Mouse (Mus musculus): Measurements from ENCODE around the gene Cirbp.

The Cirbp gene

DNA sequence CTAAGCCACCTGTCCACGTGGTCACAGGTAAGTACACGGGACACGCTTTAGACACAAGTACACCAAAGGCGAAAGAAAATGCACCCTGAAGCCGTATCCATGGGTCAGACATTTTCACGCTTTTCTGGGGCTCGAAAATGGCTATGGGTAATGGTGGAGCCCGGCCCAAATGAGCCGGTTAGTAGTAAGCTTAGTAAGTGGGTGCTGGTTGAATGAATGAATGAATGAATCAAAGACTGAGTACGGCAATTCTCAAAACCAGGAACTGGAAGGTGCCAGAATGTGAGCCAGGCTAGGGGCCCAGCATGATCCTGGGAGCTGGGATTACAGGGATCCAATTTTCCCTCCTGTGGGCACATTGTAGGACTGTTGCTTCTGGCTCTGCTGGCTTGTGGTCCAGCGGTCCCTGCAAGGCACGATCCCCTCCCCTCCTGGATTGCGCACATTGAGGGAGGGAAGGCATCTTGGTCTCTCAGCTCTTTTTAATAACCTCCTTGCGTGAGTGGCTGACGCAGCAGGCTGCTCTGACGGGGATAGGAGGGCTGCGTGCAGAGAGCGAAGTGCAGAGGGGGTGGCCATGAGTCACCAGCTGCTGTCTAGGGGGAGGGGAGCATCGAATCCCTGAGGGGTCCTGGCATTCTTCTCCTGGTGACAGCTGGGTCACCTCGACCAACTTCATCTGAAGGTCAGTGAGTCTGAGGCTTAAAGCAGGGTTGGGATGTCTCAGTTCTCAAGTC is at the start of gene Cirbp:
TSS of gene Cirbp (plus strand) at position 594 of the 737 bp plus-strand sequence.
- peak; percentile 9 to 48 for DNase-seq

DNA sequence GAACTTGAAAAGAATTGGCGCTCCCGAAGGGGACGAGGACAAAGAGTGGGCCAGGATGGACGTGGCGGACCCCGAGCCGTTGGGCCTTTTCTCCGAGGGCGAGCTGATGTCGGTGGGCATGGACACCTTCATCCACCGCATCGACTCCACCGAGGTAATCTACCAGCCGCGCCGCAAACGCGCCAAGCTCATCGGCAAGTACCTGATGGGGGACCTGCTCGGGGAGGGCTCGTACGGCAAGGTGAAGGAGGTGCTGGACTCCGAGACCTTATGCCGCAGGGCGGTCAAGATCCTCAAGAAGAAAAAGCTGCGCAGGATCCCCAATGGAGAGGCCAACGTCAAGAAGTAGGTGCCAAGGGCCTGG is 49.2 kb upstream of the Cirbp start:
- DNase-seq = peak; percentile 33 to 55

DNA sequence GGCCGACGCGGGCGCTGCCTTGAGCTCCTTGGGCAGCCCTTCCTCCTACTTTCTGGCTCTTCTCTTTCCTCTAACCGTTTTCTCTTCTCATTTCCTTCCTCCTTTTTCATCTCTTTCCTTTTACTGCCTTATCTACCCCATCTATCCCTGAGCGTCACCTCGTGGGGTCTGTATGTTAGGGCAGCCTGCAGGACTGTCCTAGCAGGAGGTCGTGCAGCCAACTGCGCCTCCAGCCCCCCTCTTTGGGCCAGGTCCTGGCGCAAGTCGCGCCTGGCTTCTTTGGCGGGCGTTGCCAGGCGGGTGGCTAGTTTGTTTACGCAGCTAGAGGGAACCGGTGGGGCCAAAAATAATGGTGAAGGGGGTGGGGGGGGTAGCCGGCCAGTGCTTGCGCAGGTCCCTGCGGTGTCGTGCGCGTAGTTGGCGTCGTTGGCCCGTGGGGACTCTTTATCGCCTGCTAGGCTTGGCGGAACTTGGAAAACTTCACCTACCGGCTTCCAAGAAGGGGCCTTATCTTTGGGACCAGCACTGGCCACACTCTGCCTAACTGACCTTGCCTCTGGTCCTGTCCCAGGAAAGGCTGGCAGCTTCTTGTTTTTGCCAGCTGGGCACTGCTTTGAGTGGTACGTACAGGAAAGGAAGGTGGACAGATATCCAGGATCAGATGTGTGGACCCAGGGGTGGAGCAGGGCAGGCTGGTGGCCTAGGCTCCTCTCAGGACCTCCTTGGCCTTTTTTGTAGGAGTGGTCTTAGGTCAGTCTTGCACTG is 48.7 kb upstream of the Cirbp start:
- DNase-seq = peak in 1 of 2 experiments; percentile 37

DNA sequence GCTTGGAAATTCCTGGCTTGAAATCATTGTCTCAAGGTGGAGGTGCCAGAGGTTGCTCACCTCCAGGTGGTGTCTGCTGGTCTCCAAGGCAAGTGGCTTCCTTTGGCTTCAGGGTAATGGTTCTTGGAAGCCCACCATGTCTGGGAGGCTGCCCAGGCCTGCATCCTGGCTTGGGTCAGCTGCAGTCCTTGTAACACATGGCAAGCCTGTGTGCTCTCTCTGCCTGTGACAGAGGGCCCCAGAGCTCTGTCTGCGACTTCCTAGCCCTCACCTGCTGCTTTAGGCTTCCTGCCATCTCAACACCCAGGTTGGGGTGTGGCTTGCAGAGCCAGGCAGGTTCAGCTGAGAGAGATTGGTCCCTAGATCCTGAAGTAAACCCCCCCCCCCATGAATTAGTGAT is 48.0 kb upstream of the Cirbp start:
- peak in 1 of 2 experiments; percentile 48 for DNase-seq

DNA sequence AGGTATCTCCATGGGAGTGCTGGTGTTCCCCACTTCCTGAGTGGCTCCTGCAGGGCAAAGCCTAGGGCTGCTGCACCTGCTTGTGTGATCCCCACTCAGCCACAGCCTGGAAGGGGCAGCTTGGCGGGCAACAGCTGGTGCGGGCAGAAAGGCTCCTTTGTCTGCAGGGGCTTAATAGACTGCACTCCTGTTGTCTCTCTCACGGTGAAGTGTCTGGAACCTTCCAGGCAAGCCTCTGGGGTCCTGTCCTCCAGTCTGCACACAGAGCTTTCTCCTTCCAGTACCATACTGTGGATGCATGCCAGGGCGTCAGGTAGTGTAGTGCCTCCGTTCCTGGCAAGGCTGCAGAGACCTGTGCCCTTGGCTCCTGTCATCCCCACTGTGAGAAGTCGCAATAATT is 47.2 kb upstream of the Cirbp start:
- DNase-seq = peak in 1 of 2 experiments; percentile 26

DNA sequence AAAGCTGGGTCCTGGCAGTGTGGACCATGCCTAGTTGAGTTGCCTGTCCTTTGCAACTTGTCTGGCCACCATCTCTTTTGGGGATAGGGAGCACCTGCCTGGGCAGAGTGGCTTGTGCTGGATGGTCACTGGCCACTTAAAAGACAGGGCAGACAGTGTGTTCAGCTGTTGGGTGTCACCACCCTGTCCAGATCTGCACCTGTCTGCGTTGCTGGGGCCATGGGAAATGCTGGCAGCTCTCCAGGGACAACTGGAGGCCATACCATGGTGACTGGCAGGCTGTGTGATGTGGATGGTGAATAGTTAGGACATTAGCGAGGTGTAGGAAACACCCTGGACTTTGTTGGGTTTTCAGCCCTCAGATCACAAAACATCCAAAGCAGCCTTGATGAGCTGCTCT is 45.6 kb upstream of the Cirbp start:
- DNase-seq = no peak

DNA sequence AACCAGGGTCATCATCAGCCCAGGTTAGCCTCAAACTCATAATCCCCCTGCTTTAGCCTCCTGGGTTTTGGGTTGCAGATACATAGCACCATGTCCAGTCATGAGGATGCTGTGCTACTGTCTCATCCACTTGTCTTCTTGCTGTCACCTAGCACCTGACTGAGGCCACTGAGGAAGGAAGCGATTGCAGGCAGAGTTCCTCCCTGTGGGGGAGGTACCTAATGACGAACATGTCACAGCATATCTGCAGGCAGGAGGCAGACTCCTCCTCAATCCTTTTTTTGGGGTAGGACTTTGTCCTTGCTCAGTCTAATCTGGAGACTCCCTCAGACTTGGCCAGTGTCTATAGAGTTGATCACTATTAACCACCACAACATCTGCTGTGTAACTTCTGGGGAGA is 44.1 kb upstream of the Cirbp start:
- no peak for DNase-seq

DNA sequence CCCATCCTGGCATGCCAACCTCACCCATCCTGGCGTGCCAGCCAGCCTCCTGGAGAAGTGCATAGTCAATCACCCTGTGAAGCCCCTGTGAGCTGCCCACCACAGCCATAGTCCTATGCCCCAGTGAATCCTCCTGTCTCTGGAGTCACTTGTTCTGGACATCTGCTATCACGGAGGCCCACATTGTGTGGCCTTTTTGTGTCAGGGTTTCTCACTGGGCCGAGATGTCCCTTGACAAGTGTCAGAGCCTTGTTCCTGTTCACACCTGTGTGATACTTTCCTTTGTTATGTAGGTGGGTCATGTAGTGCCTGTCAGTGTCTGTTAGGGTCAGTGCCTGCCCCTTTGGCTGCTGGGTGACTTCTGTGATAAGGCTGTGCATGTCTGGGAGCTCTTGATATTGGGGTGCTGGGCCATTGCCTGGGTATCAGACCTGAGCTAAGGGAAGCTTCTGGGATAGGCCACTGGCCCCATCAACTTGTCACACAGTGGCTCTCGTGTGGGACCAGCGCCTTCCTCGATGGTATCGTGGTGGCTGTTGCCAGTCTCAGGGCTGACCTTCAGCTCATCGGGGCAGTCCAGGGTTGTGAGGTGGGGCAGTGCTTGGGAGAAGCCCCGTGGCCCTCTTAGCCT is 41.7 kb upstream of the Cirbp start:
- no peak for DNase-seq

DNA sequence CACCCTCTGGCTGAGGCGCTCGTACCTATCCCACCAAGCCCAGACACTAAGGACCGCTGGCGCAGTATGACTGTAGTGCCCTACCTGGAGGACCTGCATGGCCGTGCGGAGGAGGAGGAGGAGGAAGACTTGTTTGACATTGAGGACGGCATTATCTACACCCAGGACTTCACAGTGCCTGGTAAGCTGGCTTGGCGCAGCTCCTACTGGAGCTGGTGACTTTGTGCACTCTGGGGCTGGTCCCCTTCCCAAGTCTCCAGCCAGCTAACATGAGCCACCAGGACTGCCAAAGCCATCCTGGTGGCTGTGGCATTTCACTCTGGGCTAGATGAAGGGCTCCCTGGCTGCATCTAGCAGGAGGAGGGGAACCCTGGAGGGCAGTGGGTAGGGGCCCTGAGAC is 37.9 kb upstream of the Cirbp start:
- DNase-seq = no peak

DNA sequence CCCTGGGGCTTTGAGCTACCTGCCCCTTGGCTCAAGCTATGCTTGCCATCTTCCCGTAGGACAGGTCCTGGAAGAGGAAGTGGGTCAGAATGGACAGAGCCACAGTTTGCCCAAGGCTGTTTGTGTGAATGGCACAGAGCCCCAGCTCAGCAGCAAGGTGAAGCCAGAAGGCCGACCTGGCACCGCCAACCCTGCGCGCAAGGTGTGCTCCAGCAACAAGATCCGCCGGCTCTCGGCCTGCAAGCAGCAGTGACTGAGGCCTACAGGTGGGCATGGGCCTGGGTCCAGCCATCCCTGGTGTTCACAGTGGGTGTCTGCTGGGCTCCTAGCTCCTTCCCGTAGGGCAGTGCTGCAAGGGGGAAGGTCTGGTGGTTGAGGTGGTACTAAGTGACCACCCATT is 35.9 kb upstream of the Cirbp start:
- DNase-seq = no peak

DNA sequence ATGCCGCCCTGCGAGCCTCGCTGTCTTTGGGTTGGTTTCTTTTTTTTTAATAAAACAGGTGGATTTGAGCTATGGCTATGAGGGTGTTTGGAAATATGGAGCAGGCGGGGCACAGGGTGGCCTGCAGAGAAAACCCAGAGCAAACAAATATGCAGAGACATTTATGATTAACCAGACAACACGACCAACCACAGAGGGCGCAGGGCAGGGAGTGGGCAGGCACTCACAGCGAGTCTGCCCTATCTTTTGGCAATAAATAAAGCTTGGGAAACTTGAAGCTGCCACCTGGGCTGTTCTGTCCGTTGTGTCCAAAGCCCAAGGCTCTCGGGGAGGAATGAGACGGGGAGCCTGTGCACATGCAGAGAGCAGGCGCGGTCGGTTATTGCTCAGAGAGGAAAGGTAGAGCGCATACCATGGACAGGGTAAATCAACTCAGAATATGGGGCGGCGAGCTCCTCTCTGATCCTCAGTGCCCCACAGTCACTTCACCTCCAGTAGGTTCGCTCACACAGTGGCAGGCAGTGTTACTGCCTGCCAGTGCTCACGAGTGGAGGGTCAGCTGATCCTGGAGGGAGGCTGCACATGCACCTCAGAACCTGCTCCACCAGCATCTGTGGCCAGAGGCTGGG is 35.3 kb upstream of the Cirbp start:
- no peak for DNase-seq

DNA sequence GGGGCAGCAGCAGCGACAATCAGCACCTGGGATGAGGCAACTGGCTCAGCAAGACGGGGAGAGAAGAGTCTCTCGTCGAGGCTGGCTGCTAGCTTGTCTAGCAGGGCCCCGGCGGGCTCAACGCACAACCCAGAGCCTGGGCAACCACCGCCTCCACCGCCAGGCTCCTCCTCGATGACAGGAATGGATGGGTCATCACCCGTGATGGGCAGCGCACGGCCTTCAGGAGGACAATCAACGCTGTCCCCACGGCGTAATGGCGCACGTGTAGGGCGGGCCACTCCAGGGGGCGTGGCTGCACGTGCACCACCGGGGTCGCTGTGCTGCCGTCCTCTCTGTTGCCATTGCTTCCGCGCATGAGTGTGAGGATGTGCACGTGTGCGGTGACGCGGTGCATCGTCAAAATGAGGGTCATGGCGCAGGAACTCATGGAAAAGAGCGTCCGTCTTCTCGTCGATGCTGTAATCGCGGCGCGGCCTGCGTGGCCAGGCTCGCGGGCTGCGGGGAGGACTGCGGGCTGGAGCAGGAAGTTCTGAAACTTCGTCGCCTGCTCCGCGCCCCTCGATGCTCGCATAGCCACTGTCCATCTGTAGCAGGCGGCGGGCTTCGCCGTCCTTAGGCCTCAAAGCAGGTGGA is 34.4 kb upstream of the Cirbp start:
- peak in 1 of 2 experiments; percentile 28 for DNase-seq

DNA sequence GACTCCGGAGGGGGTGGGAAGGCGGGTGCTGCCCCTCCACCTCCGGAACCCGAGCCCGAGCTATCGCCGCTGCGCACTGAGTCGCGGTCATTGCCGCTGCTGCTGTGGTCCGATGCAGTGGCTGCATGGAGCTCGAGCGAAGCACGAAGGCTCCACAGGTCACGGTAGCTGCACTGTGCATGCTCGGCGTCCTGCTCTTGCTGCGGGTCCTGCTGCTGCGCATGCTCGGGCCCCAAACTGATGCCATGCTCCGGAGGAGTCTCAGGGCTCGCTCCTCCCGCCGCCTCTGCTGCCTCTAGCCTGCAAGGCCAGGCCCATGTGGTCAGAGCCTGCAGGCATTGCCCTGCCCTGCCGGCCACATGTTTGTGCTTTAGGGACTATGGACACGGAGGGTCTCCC is 33.8 kb upstream of the Cirbp start:
- no peak for DNase-seq

DNA sequence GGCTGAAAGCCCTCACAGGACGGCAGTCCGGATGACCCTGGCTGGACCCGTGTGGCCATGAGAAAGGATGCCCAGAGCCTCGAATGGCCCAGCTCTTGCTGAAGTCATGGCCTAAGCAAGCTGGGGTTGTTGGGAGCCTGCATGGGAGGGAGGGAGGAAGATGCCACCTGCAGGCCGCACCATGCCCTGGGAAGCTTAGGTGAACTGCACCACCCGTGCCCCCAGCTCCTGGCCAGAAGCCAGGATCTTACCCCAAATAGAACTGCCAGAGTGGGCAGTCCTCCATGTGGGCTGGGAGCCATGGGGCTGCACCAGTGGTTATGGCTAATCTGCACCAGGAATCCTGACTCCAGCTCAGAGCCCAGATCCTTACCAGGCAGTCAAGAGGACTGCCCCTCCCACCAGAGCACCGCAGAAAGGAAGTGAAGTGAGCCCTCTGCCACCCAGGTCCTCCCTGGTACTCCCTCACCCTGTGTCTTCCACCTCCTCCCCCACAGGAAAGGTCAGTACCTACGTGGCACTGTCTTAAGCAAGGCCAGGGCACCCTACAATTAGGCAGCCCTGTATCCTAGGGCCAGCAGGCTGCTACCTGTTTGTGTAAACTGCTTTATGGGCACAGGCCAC is 32.4 kb upstream of the Cirbp start:
- peak in 1 of 2 experiments; percentile 47 for DNase-seq

DNA sequence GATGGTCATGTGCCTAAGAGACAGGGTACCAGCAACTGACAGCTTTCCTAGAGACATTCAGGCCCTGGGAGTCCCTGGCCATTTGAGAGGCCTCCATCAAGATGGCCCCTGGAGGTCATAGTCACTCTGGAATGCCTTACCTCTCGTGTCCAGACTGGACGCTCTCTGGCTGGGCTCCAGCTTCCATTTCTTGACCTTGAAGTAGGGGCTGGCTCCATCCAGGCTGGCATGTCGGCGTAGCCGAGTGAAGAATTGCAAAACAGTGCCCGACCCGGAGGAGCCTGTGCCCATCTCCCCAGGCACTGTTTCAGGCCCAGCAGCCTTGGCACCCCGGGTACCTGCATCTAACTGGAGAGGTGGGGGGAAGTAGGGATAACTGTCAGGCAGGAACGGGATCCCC is 31.4 kb upstream of the Cirbp start:
- DNase-seq = no peak

DNA sequence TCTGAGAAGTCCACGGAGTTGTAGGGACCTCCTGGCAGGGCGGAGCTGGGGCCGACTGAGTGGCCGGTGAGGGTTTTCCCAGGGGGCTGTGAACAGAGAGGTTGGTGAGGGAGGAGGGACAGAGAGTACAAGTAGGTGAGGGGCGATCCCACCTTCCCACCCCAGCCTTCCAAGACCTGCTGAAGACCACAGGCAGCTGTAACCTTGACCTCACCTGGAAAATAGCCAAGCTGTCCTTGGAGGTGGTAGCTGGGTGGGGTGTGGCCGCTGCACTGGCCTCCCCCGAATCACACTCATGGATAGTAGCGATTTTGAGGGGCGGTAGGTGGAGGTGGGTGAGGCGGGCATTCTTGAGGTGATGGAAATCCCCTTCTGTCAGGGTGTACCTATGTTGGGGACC is 30.6 kb upstream of the Cirbp start:
- DNase-seq = no peak

DNA sequence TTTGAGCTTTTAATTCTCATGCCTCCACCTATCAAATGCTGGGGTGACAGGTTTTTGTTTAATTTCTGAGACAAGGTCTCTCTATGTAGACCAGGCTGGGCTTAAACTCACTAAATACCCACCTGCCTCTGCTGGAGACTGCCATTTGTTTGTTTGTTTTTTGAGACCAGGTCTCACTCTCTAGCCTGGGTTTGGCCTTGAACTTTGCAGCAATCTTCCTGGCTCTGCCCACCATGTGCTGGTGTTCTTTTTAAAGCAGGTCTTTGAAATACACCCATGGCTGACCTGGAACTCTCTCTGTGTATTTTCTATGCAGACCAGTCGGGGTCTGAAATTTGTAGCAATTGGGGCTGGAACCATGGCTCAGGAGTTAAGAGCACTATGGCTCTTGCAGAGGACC is 30.1 kb upstream of the Cirbp start:
- no peak for DNase-seq

DNA sequence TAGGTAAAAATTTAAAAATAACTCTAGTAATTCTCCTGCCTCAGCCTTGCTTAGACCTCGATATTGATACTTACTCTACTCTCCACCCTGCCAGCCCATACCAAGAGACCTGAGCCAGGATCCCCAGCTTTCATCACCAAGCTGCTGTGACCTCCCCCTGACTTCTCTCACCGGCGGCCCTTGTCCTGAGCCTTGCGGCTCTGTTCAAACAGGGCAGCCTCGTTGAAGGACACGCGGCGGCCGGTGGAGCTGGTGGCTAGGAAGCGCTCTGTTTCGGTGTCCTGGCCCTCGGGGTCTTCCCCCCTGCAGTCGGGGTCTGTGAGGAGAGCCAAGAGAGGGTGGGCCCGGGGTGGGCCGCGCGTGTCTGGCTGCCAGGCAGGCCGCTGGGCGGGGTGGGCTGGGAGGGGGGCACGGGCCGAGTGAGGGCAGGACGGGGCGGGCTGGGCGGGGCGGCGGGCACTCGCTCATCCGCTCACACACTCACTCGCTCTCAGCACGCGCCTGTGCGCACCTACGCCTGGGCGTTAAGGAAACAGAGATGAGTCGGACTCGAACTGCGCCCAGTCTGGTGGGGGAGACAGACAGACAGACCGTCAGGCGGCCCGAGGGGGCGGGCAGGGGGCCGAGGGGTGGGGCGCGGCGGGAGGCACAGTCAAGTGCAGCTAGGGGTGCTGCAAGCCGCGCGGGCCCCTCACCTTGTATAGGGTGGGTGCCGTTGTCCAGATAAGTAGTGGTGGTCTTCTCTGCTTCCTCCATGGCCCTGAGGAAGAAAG is 29.4 kb upstream of the Cirbp start:
- peak in 1 of 2 experiments; percentile 26 for DNase-seq

DNA sequence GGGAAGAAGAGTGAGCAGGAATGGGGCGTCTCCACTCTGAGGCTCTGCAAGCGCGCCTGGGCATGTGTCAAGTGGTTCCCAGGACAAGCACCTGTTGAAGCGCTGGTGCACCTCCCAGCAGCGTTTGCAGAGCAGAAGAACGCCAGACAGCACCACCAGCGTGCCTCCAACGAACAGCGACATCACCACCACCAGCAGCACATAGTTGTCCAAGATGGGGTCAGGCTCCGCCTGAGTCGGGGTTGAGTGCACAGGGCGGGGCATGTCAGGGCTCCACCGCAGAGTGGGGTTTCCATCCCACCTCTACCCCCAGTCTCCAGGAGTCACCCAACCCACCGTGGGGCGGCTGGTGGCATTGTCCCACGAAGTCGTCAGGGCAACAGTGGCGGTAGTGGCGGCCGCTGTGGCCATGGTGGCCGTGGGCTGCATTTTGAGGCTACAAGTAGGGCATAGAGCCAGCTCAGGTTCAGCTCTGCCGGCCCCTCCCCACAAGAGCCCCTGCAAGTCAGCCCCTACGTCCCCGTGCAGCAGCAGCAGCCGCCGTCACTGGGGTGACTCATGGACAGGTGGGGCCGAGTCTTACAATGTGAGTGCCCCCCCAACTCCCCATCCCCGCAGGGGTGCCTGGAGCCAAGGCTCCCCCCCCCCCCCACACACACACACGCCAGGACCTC is 28.7 kb upstream of the Cirbp start:
- DNase-seq = peak in 1 of 2 experiments; percentile 52

DNA sequence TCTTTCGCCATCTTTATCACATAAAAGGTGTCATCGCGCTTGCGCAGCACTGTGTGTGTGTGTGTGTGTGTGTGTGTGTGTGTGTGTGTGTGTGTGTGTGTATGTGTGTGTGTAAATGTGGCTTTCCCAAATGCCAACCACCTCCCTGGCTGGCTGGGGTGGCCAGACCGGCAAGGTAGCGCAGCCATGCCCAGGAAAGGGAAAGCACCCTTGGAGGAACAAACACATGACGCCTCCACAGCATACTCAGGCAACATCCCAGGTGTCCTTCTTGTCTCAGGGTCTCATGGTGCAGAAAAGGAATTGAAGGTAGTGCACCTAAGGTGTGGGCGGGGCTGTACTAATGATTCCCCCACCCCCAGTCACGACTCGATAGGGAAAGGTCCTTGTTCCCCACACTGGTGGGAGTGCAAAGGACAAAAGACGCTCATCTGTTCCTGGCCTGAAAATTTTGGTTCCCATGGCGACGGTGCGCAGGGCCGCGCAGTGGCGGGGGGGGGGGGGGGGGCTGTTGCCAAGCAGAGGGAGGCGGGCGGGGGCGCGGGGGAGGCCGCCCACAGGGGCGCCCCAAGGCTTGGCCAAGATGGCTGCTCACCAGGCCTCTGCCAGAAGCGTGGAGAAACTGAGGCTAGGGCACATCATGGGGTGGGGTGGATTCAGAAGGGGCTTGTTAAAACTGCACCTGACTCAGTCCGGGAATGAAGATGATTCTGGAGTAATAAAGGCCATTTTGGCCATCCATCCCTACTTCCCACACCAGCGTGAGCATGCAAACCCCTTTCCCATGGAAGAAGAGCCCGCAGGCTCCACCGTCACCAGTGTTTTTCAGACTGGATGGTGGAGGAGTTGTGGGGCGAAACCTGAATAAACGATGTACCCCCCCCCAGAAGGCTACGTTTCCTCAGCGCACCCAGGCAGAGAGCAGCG is 27.9 kb upstream of the Cirbp start:
- DNase-seq = peak in 1 of 2 experiments; percentile 32

All from thymus, postnatal 36 days (tissue).